Mouse (Mus musculus) heart, postnatal 0 days (tissue): ENCODE measurements around the gene Abcc10. TPM values are rescaled to one million over a fixed set of nuclear protein-coding genes. Genes with fewer than 3 reads are reported as not detected.

Experiments used
- ATAC-seq: fragments of 200-750 bp; cut with Nextera tagmentation; 2 replicates; pipeline ENCODE4 v1.8.0; 2017; ENCODE audit warnings: low read depth, moderate number of reproducible peaks, moderate library complexity; ENCODE audit not compliant: insufficient read depth
- DNase-seq: peaks from one replicate; pipeline ENCODE4 v3.0.0-alpha.2; 2016; ENCODE audit warnings: low spot score
- H3K27ac ChIP-seq: fragments of 300-500 bp; sonication (generic); 2 replicates; pipeline ENCODE4 v1.5.1; 2014; ENCODE audit warnings: low read depth, mild to moderate bottlenecking
- H3K27me3 ChIP-seq: fragments of 300-500 bp; sonication (generic); 2 replicates; pipeline ENCODE4 v1.6.1; 2014; ENCODE audit warnings: low read length, mixed read lengths; ENCODE audit not compliant: control insufficient read depth, insufficient read depth
- H3K36me3 ChIP-seq: fragments of 300-500 bp; sonication (generic); replicated peaks from 2 replicates; pipeline ENCODE4 v1.6.1; 2014; ENCODE audit warnings: low read length, mixed read lengths; ENCODE audit not compliant: control insufficient read depth, insufficient read depth
- H3K4me1 ChIP-seq: fragments of 300-500 bp; sonication (generic); 2 replicates; pipeline ENCODE4 v1.6.1; 2014; ENCODE audit warnings: antibody characterized with exemption; ENCODE audit not compliant: control insufficient read depth, insufficient read depth
- H3K4me2 ChIP-seq: fragments of 300-500 bp; sonication (generic); 2 replicates; pipeline ENCODE4 v1.6.1; 2014; ENCODE audit warnings: low read depth, mild to moderate bottlenecking, low read length, moderate library complexity
- H3K4me3 ChIP-seq: fragments of 300-500 bp; sonication (generic); 2 replicates; pipeline ENCODE4 v1.5.1; 2014; ENCODE audit warnings: low read depth, low read length
- H3K9ac ChIP-seq: fragments of 300-500 bp; sonication (generic); replicated peaks from 2 replicates; pipeline ENCODE4 v1.6.1; 2014; ENCODE audit warnings: low read depth, low read length, mixed read lengths
- H3K9me3 ChIP-seq: fragments of 300-500 bp; sonication (generic); replicated peaks from 2 replicates; pipeline ENCODE4 v1.6.1; 2016; ENCODE audit warnings: low read length; ENCODE audit not compliant: control insufficient read depth
- CTCF ChIP-seq: IDR thresholded peaks from 2 replicates; pipeline ENCODE4 v1.5.1; 2016; ENCODE audit warnings: antibody characterized with exemption, control low read depth, low read depth
- EP300 ChIP-seq: IDR thresholded peaks from 2 replicates; pipeline ENCODE4 v1.6.1; 2016; ENCODE audit warnings: antibody characterized with exemption, low read depth
- WGBS: fragments of 180-500 bp; shearing (Covaris S2); extraction: QIAGEN DNeasy Blood & Tissue Kit; methylation state at CpG from one replicate; pipeline ENCODE4 v1.1.7; 2014; 5-methylcytosine and 5-hydroxymethylcytosine counted together
- polyA plus RNA-seq: library from polyadenylated mRNA; unstranded; fragments of >200 nt; fragmentation: Nextera tagmentation; extraction: Ambion mirVana; gene quantifications from 2 replicates; pipeline ENCODE4 v1.2.1, GENCODE M21; 2015
- total RNA-seq: library from RNA; depleted of rRNA; stranded (reverse); fragments of >200 nt; gene quantifications from 2 replicates; pipeline ENCODE4 v1.2.3, GENCODE M21; 2014; ENCODE audit warnings: low replicate concordance

Abcc10 gene
- total and polyA plus RNA-seq, 2 experiments from 2014 or later = 4.1 to 5.8 TPM

GRCm38 (mm10) chr17:46287678-46288095 is 40.5 kb downstream of the Abcc10 start:
- H3K4me1 ChIP-seq = no peaks in the 10 kb centered on the region
- H3K9me3 ChIP-seq = no peaks in the 10 kb centered on the region
- no peak overlapping the region for H3K4me2 ChIP-seq
- DNase-seq (peak; percentile 69), ATAC-seq (peak; percentile 67)
- no peaks in the 10 kb centered on the region for H3K27me3 ChIP-seq
- WGBS = 43% methylated on average over 11 of the region's 11 CpGs
- H3K27ac ChIP-seq = peak overlapping the region; percentile 41; the same call in 1 of the 2 replicates
- no peak overlapping the region for H3K4me3 ChIP-seq
- H3K9ac ChIP-seq = no peak overlapping the region
- no peaks in the 10 kb centered on the region for H3K36me3 ChIP-seq
- peak; percentile 41; the same call in 1 of the 2 replicates for TF ChIP-seq EP300
- no peak for TF ChIP-seq CTCF

- Histone ChIP-seq H3K36me3 (0 out of 2 replicates have a peak, but pooled peaks cover 5% of the 10 kb centered on the region), H3K4me2 (no peak overlapping the region), H3K9me3 (no peaks in the 10 kb centered on the region), H3K9ac (no peak overlapping the region), H3K27ac (no peak overlapping the region), H3K4me3 (no peak overlapping the region), H3K27me3 (no peaks in the 10 kb centered on the region), H3K4me1 (peaks cover 13% of the 10 kb centered on the region)
- DNase-seq = no peak
- ATAC-seq = no peak
- WGBS = 59% methylated on average over 6 of the region's 6 CpGs
- TF ChIP-seq EP300 = no peak
- TF ChIP-seq CTCF = no peak
These were observed 42.7 kb downstream of the Abcc10 start for GRCm38 (mm10) chr17:46285407-46285806.

GRCm38 (mm10) chr17:46284653-46285052 is 43.5 kb downstream of the Abcc10 start:
- H3K4me2 ChIP-seq = no peak overlapping the region
- peaks cover 13% of the 10 kb centered on the region for H3K4me1 ChIP-seq
- H3K27ac ChIP-seq = no peak overlapping the region
- ATAC-seq (no peak), DNase-seq (no peak)
- peaks cover 11% of the 10 kb centered on the region; the same call in 1 of the 2 replicates for H3K36me3 ChIP-seq
- 58% methylated on average over 7 of the region's 7 CpGs for WGBS
- no peak overlapping the region for H3K4me3 ChIP-seq
- H3K27me3 ChIP-seq = no peaks in the 10 kb centered on the region
- no peaks in the 10 kb centered on the region for H3K9me3 ChIP-seq
- no peak overlapping the region for H3K9ac ChIP-seq
- TF ChIP-seq EP300 = no peak
- TF ChIP-seq CTCF = no peak

- 78% methylated on average over 8 of the region's 8 CpGs for WGBS
- ATAC-seq (no peak), DNase-seq (no peak)
- TF ChIP-seq CTCF = no peak
- TF ChIP-seq EP300 = no peak
- H3K9ac ChIP-seq = no peak overlapping the region
- no peaks in the 10 kb centered on the region for H3K9me3 ChIP-seq
- H3K36me3 ChIP-seq = peaks cover 15% of the 10 kb centered on the region
- no peak overlapping the region for H3K4me3 ChIP-seq
- no peak overlapping the region for H3K4me2 ChIP-seq
- H3K4me1 ChIP-seq = peaks cover 13% of the 10 kb centered on the region
- H3K27me3 ChIP-seq = no peaks in the 10 kb centered on the region
- no peak overlapping the region for H3K27ac ChIP-seq
These were observed 44.2 kb downstream of the Abcc10 start for GRCm38 (mm10) chr17:46283911-46284310.

- Histone ChIP-seq H3K9me3 (no peaks in the 10 kb centered on the region), H3K4me3 (peak overlapping the region; percentile 74), H3K27me3 (no peaks in the 10 kb centered on the region), H3K9ac (no peak overlapping the region), H3K36me3 (peaks cover 23% of the 10 kb centered on the region), H3K4me2 (peak overlapping the region; percentile 86), H3K4me1 (peaks cover 13% of the 10 kb centered on the region), H3K27ac (no peak overlapping the region)
- 31% methylated on average over 9 of the region's 9 CpGs for WGBS
- DNase-seq (no peak), ATAC-seq (no peak)
- TF ChIP-seq CTCF (no peak), EP300 (no peak)
These were observed 45.0 kb downstream of the Abcc10 start for GRCm38 (mm10) chr17:46283140-46283539.
